Mouse (Mus musculus) embryonic stem cell, embryonic (primary cell): ENCODE results near the gene 1810055G02Rik.

ENCODE experiments used
- CTCF ChIA-PET, 4 experiments: fragments of 300-600 bp in 2 of 4; fragments of 350-600 bp in 2 of 4; sonication (Branson Sonifier 250); formaldehyde crosslinking; loops; one replicate each; lab custom pipeline; 2022; ENCODE audit warnings: inconsistent platforms in 2 of 4; lab: Charles Lee
- POLR2A ChIA-PET, 4 experiments: fragments of 300-600 bp in 2 of 4; fragments of 350-600 bp in 2 of 4; sonication (Branson Sonifier 250); formaldehyde crosslinking; loops; one replicate each; lab custom pipeline; 2022; ENCODE audit warnings: antibody characterized with exemption in 4 of 4, inconsistent platforms in 1 of 4; lab: Charles Lee

The 1810055G02Rik gene

DNA sequence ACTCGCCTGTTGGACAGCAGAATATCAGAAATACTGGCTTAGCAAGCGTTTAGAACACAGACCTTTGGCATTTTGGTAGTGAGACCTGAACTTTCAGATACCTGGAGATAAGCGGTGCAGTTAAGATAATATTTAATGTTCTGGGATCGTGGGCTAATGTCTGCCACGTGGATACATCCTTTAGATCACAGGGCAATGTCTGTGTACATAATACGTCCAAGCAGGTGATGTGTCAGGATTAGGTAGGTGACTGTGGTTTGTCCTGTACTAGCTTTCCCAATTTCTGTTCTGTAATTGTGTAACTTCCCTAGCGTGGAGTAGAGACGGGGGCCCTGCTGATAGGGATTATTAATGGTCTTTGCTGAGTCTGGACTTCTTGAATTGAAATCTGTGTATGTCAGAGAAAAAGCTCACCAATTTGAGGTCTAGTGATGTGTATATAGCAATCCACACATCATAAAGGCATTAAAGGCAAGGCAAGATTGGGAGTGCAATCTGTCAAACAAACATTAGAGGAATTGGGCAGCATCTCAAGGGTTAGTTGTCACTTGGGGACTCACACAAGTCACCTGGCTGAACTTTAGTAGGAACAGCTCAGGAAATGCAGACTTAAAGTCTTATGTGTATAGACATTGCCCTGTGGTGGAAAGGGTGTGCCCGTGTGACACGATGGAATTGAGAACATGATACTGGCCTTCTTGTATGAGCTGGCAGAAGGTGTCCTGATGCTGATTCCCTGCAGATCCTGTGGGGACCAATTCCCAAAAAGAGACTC lies 1.1 kb downstream of the 1810055G02Rik start:
- ChIA-PET POLR2A (interaction anchor here (0.5 to 6.8 kb wide), 54 partner anchors 9 to 388 kb away, joined by 3 to 135 read pairs (median 6); partner anchors contain the start of genes Lrp5 (in 2 of the 4), Ppp6r3 (in 2 of the 4), Gstp1 (in 1 of the 4) and Gstp2 (in 1 of the 4)), CTCF (interaction anchor here (0.6 to 3.5 kb wide), 12 partner anchors 9 to 316 kb away, joined by 3 to 59 read pairs (median 10); no protein-coding TSS in a partner anchor)

DNA sequence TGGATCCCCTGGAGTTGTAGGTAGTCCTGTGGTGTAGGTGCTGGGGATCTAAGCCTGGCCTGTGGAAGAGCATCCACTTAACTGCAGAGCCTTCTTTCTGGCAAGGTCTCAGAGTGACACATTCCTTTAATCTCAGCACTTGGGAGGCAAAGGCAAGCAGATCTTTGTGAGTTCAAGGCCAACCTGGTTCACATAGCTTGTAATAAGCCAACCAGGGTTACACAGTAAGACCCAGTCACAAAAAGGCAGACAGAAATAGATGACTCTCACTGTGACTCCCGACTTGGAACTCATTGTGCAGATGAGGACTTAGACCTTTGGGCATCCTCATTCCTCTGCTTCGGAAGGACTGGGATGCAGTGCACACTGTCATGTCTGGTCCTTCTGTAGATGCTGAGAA lies 2.3 kb downstream of the 1810055G02Rik start:
- ChIA-PET CTCF (interaction anchor here in 2 of 4 experiments (0.8 to 3.5 kb wide), 3 partner anchors 9 to 37 kb away, joined by 3 to 17 read pairs (median 10); no protein-coding TSS in a partner anchor), POLR2A (interaction anchor here in 2 of 4 experiments (0.9 to 6.8 kb wide), 5 partner anchors 8 to 30 kb away, joined by 3 to 135 read pairs (median 9); partner anchors contain the start of gene Lrp5 (in 1 of the 2))

DNA sequence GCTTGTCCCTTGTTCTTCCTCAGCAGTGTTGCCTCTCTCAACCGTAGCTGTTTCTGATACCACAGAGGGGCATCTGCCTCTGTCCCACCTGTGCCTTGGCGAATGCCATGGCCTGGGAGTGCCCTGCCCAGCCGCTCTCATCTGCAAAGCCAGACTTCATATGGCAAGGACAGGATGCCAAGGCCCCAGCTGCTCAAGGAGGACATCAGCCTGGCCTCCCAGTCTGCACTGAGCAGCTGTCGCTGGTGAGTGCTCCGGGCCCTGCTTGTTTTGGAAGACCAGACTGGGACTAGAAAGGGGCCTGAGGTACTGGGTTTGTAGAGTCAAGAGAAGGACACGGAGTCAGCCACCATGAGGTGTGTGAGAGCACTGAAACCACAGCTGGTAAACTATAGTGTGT lies 6.3 kb downstream of the 1810055G02Rik start:
- ChIA-PET POLR2A (interaction anchor here (0.5 to 3.2 kb wide), 7 partner anchors 14 to 569 kb away, joined by 3 to 10 read pairs (median 3); partner anchors contain the start of gene Ankrd13d (in 1 of the 4)), CTCF (interaction anchor here in 2 of 4 experiments (0.5 to 2.0 kb wide), 4 partner anchors 10 to 129 kb away, joined by 3 to 9 read pairs (median 6); no protein-coding TSS in a partner anchor)

DNA sequence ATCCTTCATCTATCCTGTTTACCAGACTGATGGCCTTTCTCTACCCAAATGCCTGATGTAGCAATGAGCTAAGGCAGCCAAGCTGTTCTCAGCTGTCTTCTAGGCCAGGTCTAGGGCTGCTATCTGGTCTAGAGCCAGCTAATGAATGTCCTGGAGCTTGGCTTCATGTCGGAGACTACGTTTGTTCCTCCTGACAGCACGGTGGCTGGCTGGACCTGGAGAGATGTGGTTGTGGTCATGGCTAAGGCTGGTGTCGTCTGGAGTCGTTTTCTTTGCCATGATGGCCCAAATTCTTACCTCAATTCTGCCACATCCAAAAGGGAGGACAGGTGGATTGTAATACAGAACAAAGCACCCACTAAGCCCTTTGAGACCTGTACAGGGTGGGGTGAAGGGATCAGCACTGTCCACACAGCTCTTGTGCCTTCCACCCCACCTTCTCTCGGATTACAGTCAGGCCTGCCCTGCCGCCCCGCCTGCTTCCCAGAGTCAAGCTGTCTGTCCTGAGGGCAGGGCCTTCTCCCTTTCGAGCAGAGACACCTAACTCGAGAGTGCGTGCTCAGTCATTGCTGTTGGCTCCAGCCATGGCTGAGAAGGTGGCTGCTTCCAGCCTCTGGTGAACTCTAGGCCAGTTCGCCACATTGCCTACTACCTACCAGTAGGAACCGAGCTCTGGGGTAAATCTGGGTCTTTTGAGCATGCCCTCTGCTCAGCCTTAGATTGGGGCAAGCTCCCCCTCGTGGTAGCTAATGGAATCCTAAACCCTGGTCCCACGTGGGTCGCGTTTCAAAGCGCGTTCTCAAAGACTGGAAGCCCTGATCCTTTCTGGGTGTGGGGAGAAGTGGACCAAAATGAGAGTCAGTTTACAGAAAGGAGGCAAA lies 10.6 kb downstream of the 1810055G02Rik start:
- POLR2A ChIA-PET, result interaction anchor here (0.6 to 4.6 kb wide), 84 partner anchors 9 to 478 kb away, joined by 3 to 132 read pairs (median 4); partner anchors contain the start of genes 1810055G02Rik (in 4 of the 4), Ppp6r3 (in 3 of the 4), Lrp5 (in 2 of the 4) and Ndufs8 (in 1 of the 4)
- CTCF ChIA-PET, result interaction anchor here (0.5 to 8.0 kb wide), 114 partner anchors 8 to 1769 kb away, joined by 3 to 114 read pairs (median 5); partner anchors contain the start of genes 1810055G02Rik (in 4 of the 4), Ndufv1 (in 2 of the 4), Ankrd13d (in 1 of the 4) and Gm49405 (in 1 of the 4)

GRCm38 (mm10) chr19:3719362-3719891 lies 11.3 kb downstream of the 1810055G02Rik start:
- ChIA-PET CTCF (interaction anchor here (0.6 to 8.0 kb wide), 112 partner anchors 8 to 1768 kb away, joined by 3 to 114 read pairs (median 5); partner anchors contain the start of genes 1810055G02Rik (in 4 of the 4), Ndufv1 (in 2 of the 4), Ankrd13d (in 1 of the 4) and Gm49405 (in 1 of the 4)), POLR2A (interaction anchor here (0.5 to 4.6 kb wide), 68 partner anchors 8 to 477 kb away, joined by 3 to 132 read pairs (median 4); partner anchors contain the start of genes 1810055G02Rik (in 4 of the 4), Lrp5 (in 2 of the 4), Ppp6r3 (in 2 of the 4) and Ndufs8 (in 1 of the 4))

DNA sequence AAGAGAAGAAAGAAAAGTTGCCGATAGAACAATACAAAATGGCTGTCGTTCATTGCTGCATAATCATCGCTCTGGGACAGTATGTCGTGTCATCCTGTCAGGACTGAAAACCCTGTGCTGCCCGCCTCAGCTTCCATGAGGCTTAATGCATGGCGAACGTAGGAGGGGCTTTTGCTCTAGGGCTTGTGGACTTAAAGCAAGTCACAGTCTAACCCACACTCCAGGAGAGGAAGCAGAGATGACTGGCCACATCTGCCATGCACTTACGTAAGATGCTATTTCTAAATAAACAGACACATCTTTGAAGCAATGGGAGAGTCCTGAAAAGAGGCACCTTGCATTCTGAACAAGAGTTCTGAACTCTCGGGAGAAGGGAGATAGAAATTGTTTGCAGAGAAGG lies 15.1 kb downstream of the 1810055G02Rik start:
- ChIA-PET POLR2A (interaction anchor here in 2 of 4 experiments (1.0 to 2.0 kb wide), 12 partner anchors 15 to 285 kb away, joined by 3 to 18 read pairs (median 3); partner anchors contain the start of genes 1810055G02Rik (in 2 of the 2) and Ndufs8 (in 1 of the 2)), CTCF (interaction anchor here (0.6 to 8.0 kb wide), 37 partner anchors 9 to 515 kb away, joined by 3 to 114 read pairs (median 4); partner anchors contain the start of genes 1810055G02Rik (in 2 of the 4) and Ppp6r3 (in 1 of the 4))

- POLR2A ChIA-PET, result interaction anchor here in 2 of 4 experiments (1.0 to 1.7 kb wide), 13 partner anchors 9 to 401 kb away, joined by 3 to 10 read pairs (median 3); partner anchors contain the start of genes 1810055G02Rik (in 2 of the 2), Cpt1a (in 1 of the 2) and Ndufs8 (in 1 of the 2)
- CTCF ChIA-PET, result interaction anchor here (0.6 to 8.0 kb wide), 62 partner anchors 10 to 516 kb away, joined by 3 to 114 read pairs (median 4); partner anchors contain the start of genes 1810055G02Rik (in 2 of the 4), Ppp6r3 (in 2 of the 4), Ndufs8 (in 1 of the 4) and Ndufv1 (in 1 of the 4)
Measured at GRCm38 (mm10) chr19:3723904-3724303, 15.8 kb downstream of the 1810055G02Rik start.

DNA sequence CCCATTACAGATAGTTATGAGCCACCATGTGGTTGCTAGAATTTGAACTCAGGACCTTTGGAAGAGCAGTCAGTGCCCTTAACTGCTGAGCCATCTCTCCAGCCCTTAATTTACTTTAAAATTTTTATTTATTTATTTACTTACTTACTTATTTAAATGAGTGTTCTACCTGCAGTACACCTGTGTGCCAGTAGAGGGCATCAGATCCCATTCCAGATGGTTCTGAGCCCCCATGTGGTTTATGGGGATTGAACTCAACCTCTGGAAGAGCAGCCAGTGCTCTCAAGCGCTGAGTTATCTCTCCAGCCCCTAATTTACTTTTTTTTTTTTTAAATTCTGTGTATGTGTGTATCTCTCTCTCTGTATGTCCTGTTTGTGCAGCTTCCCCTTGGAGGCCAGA lies 16.7 kb downstream of the 1810055G02Rik start:
- ChIA-PET POLR2A (interaction anchor here in 3 of 4 experiments (0.6 to 2.6 kb wide), 7 partner anchors 10 to 209 kb away, joined by 3 to 12 read pairs (median 3); partner anchors contain the start of gene 1810055G02Rik (in 1 of the 3)), CTCF (interaction anchor here (0.6 to 8.0 kb wide), 27 partner anchors 11 to 335 kb away, joined by 3 to 114 read pairs (median 6); partner anchors contain the start of genes 1810055G02Rik (in 2 of the 4) and Ndufs8 (in 1 of the 4))

DNA sequence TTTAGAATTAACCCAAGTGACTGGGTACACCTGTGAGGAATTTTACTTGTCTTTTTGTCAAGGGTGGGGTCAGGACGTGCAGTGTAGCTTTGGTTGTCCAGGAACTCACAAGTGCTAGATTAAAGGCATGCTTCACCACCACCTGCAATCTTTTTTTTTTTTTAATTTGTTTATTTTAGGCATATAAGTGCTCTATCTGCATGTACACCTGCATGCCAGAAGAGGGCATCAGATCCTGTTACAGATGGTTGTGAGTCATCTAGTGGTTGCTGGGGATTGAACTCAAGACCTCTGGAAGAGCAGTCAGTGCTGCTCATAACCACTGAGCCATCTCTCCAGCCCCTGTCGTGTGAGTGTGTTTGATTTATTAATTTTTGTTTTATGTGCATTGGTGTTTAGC lies 20.8 kb downstream of the 1810055G02Rik start:
- POLR2A ChIA-PET, result no interaction called here
- CTCF ChIA-PET, result interaction anchor here in 1 of 4 experiments (1.3 kb wide), 1 partner anchor 10 kb away, joined by 4 read pairs; no protein-coding TSS in a partner anchor

DNA sequence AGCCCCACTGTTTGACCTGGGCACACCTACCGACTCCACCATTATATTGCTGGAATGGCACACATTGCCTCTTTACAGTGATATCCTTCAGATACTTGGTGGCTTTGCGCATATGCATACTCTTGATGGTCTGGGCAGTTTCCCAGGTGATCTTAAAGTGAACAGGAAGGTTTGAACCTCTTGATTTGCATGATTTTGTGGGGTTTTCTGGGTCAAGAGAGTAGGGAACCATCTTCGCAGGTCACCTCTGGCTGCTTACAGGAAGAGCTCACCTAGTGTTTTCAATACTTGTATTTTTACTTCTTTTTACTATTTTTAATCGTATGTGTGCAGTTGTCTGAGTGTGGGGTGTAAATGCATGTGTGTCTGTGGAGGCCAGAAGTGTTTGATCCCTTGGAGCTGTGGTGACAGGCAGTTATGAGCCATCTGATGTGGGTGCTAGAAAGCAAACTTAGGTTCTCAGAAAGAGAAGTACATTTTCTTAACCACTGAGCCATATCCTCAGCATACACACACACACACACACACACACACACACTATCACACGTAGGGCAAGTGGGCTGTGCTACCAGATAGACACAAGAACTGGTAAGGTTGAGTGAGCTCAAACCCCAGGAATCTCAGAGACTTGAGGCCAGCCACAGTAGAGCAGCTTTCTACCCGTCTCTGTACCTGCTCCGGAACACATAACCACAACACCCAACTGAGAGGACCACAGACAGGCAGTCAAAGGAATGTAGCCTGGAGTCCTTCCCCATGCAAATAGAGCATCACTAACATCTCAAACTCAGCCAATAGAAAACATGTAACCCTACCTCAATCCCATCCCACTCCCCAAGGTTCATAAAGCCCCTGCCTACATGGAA lies 22.9 kb downstream of the 1810055G02Rik start:
- POLR2A ChIA-PET, result interaction anchor here in 3 of 4 experiments (0.6 to 1.8 kb wide), 13 partner anchors 9 to 298 kb away, joined by 3 to 6 read pairs (median 3); partner anchors contain the start of genes Kmt5b (in 1 of the 3) and Ndufs8 (in 1 of the 3)
- CTCF ChIA-PET, result interaction anchor here in 3 of 4 experiments (0.5 to 1.1 kb wide), 5 partner anchors 12 to 338 kb away, joined by 3 to 10 read pairs (median 5); no protein-coding TSS in a partner anchor

- ChIA-PET CTCF (interaction anchor here in 1 of 4 experiments (0.6 kb wide), 1 partner anchor 113 kb away, joined by 3 read pairs; no protein-coding TSS in a partner anchor), POLR2A (no interaction called here)
Measured at GRCm38 (mm10) chr19:3736001-3736400, 27.9 kb downstream of the 1810055G02Rik start.

GRCm38 (mm10) chr19:3739650-3740049 lies 31.6 kb downstream of the 1810055G02Rik start:
- CTCF ChIA-PET, result interaction anchor here in 3 of 4 experiments (0.7 to 2.1 kb wide), 3 partner anchors 18 to 116 kb away, joined by 3 to 7 read pairs (median 3); no protein-coding TSS in a partner anchor
- POLR2A ChIA-PET, result interaction anchor here in 2 of 4 experiments (0.7 to 2.3 kb wide), 6 partner anchors 8 to 298 kb away, joined by 3 to 6 read pairs (median 4); partner anchors contain the start of genes 1810055G02Rik (in 1 of the 2) and Gstp1 (in 1 of the 2)

GRCm38 (mm10) chr19:3742716-3743115 lies 34.6 kb downstream of the 1810055G02Rik start:
- ChIA-PET POLR2A (interaction anchor here in 2 of 4 experiments (0.7 kb wide), 2 partner anchors 99 to 167 kb away, joined by 3 read pairs; no protein-coding TSS in a partner anchor), CTCF (interaction anchor here in 2 of 4 experiments (0.6 to 1.1 kb wide), 3 partner anchors 24 to 408 kb away, joined by 3 to 4 read pairs (median 3); no protein-coding TSS in a partner anchor)

GRCm38 (mm10) chr19:3743362-3743761 lies 35.3 kb downstream of the 1810055G02Rik start:
- ChIA-PET CTCF (interaction anchor here in 2 of 4 experiments (0.7 to 1.3 kb wide), 8 partner anchors 11 to 529 kb away, joined by 3 to 6 read pairs (median 3); partner anchors contain the start of genes Gm49405 (in 1 of the 2) and Nudt8 (in 1 of the 2)), POLR2A (interaction anchor here in 3 of 4 experiments (0.7 to 1.4 kb wide), 10 partner anchors 14 to 299 kb away, joined by 3 to 11 read pairs (median 4); partner anchors contain the start of genes 1810055G02Rik (in 1 of the 3) and Kmt5b (in 1 of the 3))
